Mouse (Mus musculus) neural tube, embryonic 13.5 days (tissue): ENCODE results near the gene Nt5c1a. TPM values are rescaled to one million over a fixed set of nuclear protein-coding genes. Genes with fewer than 3 reads are reported as not detected.

Experiments
- ATAC-seq: fragments of 200-750 bp; cut with Nextera tagmentation; 2 replicates; pipeline ENCODE4 v1.8.0; 2017; ENCODE audit warnings: low read depth, mild to moderate bottlenecking, moderate TSS enrichment, moderate library complexity
- H3K27ac ChIP-seq: fragments of 300-500 bp; sonication (generic); replicated peaks from 2 replicates; pipeline ENCODE4 v1.5.1; 2015; ENCODE audit warnings: moderate library complexity, mild to moderate bottlenecking, inconsistent platforms
- H3K27me3 ChIP-seq: fragments of 300-500 bp; sonication (generic); 2 replicates; pipeline ENCODE4 v1.6.1; 2015; ENCODE audit warnings: mild to moderate bottlenecking, inconsistent platforms
- H3K36me3 ChIP-seq: fragments of 300-500 bp; sonication (generic); 2 replicates; pipeline ENCODE4 v1.6.1; 2015; ENCODE audit warnings: mild to moderate bottlenecking, inconsistent platforms
- H3K4me1 ChIP-seq: fragments of 300-500 bp; sonication (generic); replicated peaks from 2 replicates; pipeline ENCODE4 v1.6.1; 2015; ENCODE audit warnings: inconsistent platforms
- H3K4me2 ChIP-seq: fragments of 300-500 bp; sonication (generic); 2 replicates; pipeline ENCODE4 v1.6.1; 2015; ENCODE audit warnings: inconsistent platforms, mild to moderate bottlenecking, moderate library complexity
- H3K4me3 ChIP-seq: fragments of 300-500 bp; sonication (generic); 2 replicates; pipeline ENCODE4 v1.5.1; 2015; ENCODE audit warnings: mild to moderate bottlenecking, inconsistent platforms
- H3K9ac ChIP-seq: fragments of 300-500 bp; sonication (generic); 2 replicates; pipeline ENCODE4 v1.6.1; 2015; ENCODE audit warnings: moderate library complexity, mild to moderate bottlenecking, inconsistent platforms
- H3K9me3 ChIP-seq: fragments of 300-500 bp; sonication (generic); 2 replicates; pipeline ENCODE4 v1.6.1; 2016; ENCODE audit warnings: inconsistent platforms
- WGBS: fragments of 180-500 bp; shearing (Covaris S2); methylation state at CpG from one replicate; pipeline ENCODE4 v1.1.7; 2015; 5-methylcytosine and 5-hydroxymethylcytosine counted together
- polyA plus RNA-seq: library from polyadenylated mRNA; unstranded; fragments of >200 nt; fragmentation: Nextera tagmentation; extraction: Ambion mirVana; gene quantifications from 2 replicates; pipeline ENCODE4 v1.2.1, GENCODE M21; 2015

Gene Nt5c1a
- polyA plus RNA-seq, 1 experiment from 2014 or later: not detected

DNA sequence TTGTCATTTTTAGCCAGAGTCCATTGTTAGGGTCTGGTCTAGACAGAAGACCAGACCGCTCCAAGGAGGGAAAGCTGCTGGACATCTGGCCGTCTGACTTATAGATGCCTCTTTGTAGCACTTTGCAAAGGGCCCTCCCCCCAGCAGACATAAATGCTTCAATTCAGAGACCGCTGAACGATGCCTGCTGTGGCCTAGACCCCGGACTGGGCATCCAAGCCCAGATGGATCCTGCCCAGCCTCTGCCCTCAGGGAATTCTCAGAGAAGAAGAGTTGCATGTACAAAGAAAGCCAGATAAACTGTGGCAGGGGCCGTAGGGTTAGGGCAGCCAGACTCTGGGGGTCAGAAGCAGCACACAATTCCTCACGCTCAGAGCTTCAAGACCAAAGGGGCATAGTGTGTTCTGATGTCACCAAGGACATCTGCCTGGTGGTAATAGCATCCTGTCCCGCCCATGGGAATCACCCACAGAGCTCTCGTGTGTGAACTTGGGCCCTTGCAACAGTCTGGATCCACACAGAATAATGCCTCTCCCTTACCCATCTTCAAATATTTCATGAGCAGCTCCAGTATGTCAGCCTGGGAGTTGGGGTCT is 34.6 kb downstream of the Nt5c1a start:
- peaks cover 78% of the 10 kb centered on the region for H3K27me3 ChIP-seq
- no peaks in the 10 kb centered on the region for H3K9me3 ChIP-seq
- 31% methylated on average over 9 of the region's 9 CpGs for WGBS
- no peak overlapping the region for H3K9ac ChIP-seq
- peak overlapping the region; percentile 49 for H3K27ac ChIP-seq
- peak overlapping the region; percentile 64 for H3K4me2 ChIP-seq
- peaks cover 44% of the 10 kb centered on the region for H3K4me1 ChIP-seq
- no peaks in the 10 kb centered on the region for H3K36me3 ChIP-seq
- H3K4me3 ChIP-seq: peak overlapping the region; percentile 39
- no peak for ATAC-seq

DNA sequence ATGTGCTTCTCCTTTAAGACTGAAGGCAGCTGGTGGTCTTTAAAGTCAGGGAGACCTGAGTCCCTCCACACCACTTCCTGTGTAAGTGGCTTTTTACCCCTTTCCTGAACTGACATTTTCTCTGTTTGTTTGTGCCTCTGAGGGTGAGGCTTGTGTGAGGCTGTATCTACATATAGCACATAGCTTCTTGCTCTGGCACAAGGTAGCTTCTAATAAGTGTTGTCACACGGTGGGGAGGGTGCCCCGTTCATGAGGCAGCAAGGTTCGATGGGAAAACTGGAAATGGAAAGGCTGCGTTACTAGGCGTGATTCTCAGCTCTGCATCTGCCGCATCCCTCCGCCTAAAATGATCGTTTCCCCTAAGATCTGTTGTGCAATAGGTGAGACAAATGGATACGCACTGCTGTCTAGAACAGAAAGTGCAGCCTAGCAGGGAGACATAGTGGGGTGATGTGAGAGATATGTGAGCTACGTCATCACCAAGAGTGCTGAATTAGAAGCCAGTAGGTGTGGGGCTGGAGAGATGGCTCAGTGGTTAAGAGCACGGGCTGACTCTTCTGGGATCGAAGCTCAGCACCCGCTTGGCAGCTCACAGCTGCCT is 35.2 kb downstream of the Nt5c1a start:
- H3K4me3 ChIP-seq: peak overlapping the region; percentile 39
- H3K27me3 ChIP-seq: peaks cover 76% of the 10 kb centered on the region
- no peak overlapping the region for H3K9ac ChIP-seq
- no peak for ATAC-seq
- no peaks in the 10 kb centered on the region for H3K36me3 ChIP-seq
- peak overlapping the region; percentile 49; the same call in 1 of the 2 replicates for H3K27ac ChIP-seq
- no peaks in the 10 kb centered on the region for H3K9me3 ChIP-seq
- peak overlapping the region; percentile 64 for H3K4me2 ChIP-seq
- peaks cover 44% of the 10 kb centered on the region for H3K4me1 ChIP-seq
- WGBS: 78% methylated on average over 13 of the region's 13 CpGs

DNA sequence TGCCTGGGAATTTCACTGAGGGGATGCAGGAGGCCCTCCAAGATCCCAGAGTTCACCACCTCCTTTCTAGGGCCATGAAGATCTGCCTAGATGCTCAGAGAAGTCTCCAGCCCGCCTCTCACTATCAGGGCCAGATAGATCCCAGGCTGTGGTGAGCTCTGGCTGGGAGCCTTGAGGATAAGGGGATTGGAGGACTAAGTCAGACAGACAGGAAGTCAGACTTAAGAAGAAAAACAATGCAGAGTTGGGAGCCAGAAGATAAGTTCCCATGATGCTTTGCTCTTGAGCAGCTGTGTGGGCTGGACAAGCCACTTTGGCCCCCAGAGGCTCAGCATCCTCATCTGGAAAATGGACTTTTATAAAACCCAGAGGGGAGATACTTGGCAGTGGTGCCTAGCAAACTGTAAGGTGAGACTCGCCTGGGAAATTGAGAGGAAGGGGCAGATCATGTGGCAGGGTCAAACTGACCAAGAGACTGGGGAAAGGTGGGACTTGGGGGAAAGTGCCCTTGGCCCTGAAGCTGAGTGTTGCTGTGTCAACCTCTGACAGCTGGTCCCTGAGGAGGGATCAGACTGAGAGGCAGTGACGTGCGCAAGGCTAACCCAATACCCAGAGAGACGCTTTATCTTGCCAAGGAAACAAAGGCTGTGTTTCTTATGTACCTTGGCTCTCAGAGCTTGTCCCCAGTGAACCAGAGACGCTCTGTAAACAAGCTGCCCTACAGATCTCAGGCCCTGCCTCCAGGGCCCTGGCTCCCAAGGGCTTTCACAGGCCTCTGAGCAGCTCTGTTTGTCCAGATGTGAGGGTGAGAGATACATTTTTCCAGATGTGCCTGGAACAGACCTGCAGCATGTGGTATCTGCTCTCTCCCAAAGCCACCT is 36.3 kb downstream of the Nt5c1a start:
- Histone ChIP-seq H3K27me3 (peaks cover 65% of the 10 kb centered on the region), H3K4me3 (no peak overlapping the region), H3K9me3 (no peaks in the 10 kb centered on the region), H3K9ac (no peak overlapping the region), H3K36me3 (no peaks in the 10 kb centered on the region), H3K4me1 (peaks cover 44% of the 10 kb centered on the region), H3K27ac (no peak overlapping the region), H3K4me2 (peak overlapping the region; percentile 64)
- WGBS: 70% methylated on average over 6 of the region's 6 CpGs
- no peak for ATAC-seq

DNA sequence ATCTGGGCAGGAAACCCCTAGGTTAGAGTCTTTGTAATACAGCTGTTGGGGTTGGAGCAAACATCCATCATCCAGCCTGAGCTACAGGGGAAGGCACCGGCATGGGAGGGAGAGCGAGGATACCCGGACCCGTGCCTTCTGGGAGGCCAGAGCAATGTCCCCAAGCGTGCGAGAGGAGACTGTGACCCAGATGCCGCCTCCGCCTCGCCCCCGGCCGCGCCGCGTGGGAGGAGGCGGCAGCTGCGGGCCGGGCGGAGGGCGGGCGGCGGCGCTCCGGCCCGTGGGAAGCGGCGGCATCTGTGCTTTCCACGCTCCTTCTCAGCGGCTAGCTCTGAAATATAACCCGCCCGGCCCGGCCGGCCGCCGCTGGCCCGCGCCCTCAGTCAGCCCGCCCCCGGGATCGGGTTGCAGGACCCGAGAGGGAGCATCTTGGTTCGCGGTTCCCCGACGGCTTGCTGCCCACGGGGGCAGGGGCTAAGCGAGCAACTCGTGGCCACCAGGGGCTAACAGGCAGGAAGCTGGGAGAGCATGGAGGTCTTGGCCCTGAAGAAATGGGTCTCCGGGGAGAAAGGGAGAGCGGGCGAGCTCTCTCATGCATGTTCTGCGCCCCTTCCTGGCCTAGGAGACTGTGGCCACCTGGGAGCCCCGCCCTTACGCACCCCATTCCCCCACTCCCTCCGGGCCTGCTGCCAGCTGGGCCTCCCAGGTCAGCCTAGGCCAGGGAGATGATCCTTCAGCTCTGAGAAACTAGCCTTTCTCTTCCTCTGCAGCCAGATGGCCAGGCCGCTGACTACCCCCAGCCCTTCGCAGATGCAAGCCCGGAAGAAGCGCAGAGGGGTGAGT is 38.3 kb downstream of the Nt5c1a start:
- Histone ChIP-seq H3K36me3 (no peaks in the 10 kb centered on the region), H3K4me2 (peak overlapping the region; percentile 60), H3K9me3 (no peaks in the 10 kb centered on the region), H3K4me1 (peaks cover 32% of the 10 kb centered on the region), H3K9ac (peak overlapping the region; percentile 64), H3K4me3 (peak overlapping the region; percentile 34), H3K27ac (peak overlapping the region; percentile 62), H3K27me3 (peaks cover 46% of the 10 kb centered on the region)
- ATAC-seq: peak; percentile 63; the same call in 1 of the 2 replicates
- WGBS: 3% methylated on average over 57 of the region's 58 CpGs

DNA sequence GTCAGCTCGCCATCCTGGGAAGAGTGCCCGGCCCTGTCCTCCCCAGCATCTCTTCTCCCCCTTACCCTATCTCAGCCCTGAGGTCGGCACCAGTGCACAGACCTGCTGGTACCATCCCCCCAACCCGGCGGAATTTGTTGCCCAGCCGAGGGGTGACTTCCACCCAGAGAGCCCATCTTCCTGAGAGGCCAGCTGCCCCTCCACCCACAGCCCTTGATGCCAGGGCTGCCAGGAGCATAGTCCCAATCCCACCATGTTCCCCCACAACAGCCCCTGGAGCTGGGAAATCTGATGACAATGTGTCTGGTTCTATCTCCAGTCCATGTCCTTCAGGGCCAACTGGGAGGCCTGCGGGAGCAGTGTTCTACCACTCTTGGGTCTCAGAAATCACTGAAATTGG is 44.9 kb downstream of the Nt5c1a start:
- H3K4me2 ChIP-seq: no peak overlapping the region
- H3K27ac ChIP-seq: no peak overlapping the region
- 0 out of 2 replicates have a peak, but pooled peaks cover 6% of the 10 kb centered on the region for H3K4me1 ChIP-seq
- no peaks in the 10 kb centered on the region for H3K9me3 ChIP-seq
- H3K4me3 ChIP-seq: no peak overlapping the region
- H3K9ac ChIP-seq: no peak overlapping the region
- ATAC-seq: no peak
- no peaks in the 10 kb centered on the region for H3K36me3 ChIP-seq
- no peaks in the 10 kb centered on the region for H3K27me3 ChIP-seq
- 85% methylated on average over 7 of the region's 7 CpGs for WGBS

DNA sequence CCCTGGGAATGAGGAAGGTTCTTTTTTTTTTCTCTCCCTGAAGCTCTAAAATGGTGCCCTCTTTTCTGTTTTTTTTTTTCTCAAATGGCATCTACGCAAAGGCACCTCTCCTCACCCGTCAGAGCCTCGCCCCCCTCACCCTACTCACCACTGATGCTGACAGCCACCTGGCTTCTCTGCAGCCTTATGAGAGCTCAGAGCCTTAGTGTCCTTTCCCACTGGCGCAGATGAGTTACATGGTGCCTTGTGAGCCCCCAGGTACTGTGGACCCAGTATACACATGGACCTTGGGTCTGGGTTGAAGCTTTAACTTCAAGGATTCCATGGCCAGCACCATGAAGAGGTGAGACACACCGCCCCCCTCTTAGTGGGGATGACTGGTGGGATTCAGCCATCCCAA is 45.3 kb downstream of the Nt5c1a start:
- no peaks in the 10 kb centered on the region for H3K9me3 ChIP-seq
- no peak for ATAC-seq
- H3K27ac ChIP-seq: no peak overlapping the region
- H3K4me2 ChIP-seq: no peak overlapping the region
- H3K4me1 ChIP-seq: 0 out of 2 replicates have a peak, but pooled peaks cover 6% of the 10 kb centered on the region
- 88% methylated on average over 5 of the region's 5 CpGs for WGBS
- H3K9ac ChIP-seq: no peak overlapping the region
- H3K4me3 ChIP-seq: no peak overlapping the region
- no peaks in the 10 kb centered on the region for H3K36me3 ChIP-seq
- no peaks in the 10 kb centered on the region for H3K27me3 ChIP-seq

DNA sequence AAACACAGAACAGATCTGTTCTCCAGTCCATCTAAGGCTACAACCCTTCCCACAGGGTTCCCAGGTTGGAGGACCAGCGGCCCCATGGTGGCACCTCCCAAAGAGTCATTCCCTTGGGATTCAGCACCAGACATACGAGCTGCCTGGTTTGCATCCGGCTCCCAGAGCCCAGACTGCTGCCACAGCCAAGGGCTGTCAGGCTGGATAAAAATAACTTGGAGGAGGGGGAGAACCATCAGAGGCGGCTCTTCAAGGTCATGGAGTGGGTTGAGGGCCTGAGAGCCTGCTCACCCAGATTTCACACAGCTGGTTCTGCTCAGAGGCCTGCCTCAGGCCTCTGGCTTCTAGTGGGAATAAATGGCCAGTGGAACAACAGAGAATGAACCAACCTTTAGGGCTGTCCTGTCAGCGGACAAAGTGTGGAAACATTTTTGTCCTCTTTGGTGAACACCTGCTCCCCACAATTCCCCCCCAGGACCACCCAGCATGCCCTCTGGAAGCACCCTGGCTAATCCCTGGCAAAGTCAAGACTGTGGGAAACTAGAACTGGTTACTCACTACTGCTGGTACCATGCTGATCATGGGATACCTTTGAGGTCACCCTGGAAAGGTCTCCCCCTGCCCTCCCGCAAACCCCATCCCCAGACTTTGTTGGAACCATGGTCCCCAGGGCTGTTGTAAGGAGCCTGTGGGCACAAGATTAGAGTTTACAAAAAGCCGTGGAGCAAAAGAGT is 46.0 kb downstream of the Nt5c1a start:
- ATAC-seq: no peak

DNA sequence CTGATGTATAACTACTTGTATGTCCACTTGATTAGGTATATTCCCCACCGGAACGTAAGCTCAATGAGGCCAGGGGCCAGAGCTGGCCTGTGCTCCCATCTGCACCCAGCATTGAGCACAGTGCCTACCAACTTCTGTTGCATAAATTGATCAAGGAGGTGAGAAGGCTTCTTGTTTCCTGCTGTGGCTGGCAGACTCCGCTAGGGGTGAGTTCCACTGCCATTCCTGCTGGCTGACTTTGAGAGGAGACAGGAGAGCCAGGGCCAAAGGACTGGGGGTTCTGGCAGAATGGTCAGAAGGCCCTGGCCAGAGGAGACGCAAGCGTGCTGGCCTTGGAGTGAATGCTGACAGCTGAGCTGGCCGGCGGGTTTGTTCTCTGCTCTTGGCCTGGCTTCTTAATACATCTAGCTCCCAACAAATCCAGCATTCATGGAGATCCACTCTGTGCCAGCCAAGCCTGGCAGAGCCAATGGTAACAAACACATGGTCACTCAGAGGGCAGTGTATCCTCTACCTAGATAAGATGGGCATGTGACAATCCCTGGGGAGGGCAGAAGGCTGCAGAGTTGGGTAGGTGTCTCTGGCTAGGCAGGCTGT is 47.8 kb downstream of the Nt5c1a start:
- Histone ChIP-seq H3K27ac (no peak overlapping the region), H3K9ac (no peak overlapping the region), H3K9me3 (no peaks in the 10 kb centered on the region), H3K27me3 (no peaks in the 10 kb centered on the region), H3K36me3 (no peaks in the 10 kb centered on the region), H3K4me1 (peaks cover 16% of the 10 kb centered on the region; the same call in 1 of the 2 replicates), H3K4me3 (no peak overlapping the region), H3K4me2 (no peak overlapping the region)
- WGBS: 80% methylated on average over 7 of the region's 7 CpGs
- ATAC-seq: no peak

More for the DNA sequence above, 46.0 kb downstream of the Nt5c1a start:
- H3K4me3 ChIP-seq: no peak overlapping the region
- H3K4me2 ChIP-seq: no peak overlapping the region
- H3K36me3 ChIP-seq: no peaks in the 10 kb centered on the region
- H3K27ac ChIP-seq: no peak overlapping the region; the same call in 1 of the 2 replicates
- H3K4me1 ChIP-seq: peaks cover 12% of the 10 kb centered on the region; the same call in 1 of the 2 replicates
- no peaks in the 10 kb centered on the region for H3K27me3 ChIP-seq
- WGBS: 68% methylated on average over 7 of the region's 7 CpGs
- H3K9me3 ChIP-seq: no peaks in the 10 kb centered on the region
- no peak overlapping the region for H3K9ac ChIP-seq

DNA sequence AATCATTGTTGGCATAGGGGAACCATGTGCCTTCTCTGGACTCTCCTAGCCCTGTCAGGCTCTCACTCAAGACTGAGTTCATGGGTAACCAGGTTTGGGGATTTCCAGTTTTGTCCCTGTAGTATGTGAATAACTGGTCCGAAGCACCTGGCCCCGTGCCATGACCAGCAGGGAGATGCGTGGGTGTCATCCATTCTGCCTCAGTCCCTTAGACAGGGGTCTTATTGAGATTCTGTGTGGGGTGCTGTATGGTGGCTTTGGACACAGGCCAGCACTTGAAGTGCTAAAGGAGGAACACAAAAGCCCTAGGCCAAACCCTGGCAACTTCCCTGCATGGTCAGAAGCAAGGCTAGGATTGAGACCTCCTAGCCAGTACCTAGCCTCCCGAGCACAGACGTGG is 50.9 kb downstream of the Nt5c1a start:
- Histone ChIP-seq H3K9me3 (no peaks in the 10 kb centered on the region), H3K36me3 (no peaks in the 10 kb centered on the region), H3K27me3 (no peaks in the 10 kb centered on the region), H3K27ac (no peak overlapping the region), H3K4me2 (no peak overlapping the region), H3K4me1 (peaks cover 15% of the 10 kb centered on the region; the same call in 1 of the 2 replicates), H3K9ac (no peak overlapping the region), H3K4me3 (no peak overlapping the region)
- ATAC-seq: no peak
- 63% methylated on average over 5 of the region's 5 CpGs for WGBS

DNA sequence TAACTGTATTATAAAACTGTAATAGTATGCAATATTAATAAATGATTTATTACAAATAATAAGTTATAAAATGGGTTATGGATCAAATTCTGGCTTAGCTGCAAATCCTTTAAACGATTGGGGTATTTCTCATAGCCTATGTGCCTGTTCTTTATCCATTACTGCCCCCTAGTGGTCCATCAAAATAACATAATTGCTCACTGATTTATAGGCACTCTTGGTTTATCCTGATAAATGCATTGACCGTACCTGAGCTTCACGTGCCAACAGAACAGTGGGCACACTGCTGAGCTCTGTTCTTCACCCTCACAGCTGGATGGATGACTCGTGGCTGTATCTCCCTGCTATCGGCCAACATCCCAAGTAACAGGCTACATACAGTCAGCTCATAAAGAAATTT is 53.3 kb downstream of the Nt5c1a start:
- Histone ChIP-seq H3K4me3 (no peak overlapping the region), H3K9me3 (no peaks in the 10 kb centered on the region), H3K4me1 (peaks cover 9% of the 10 kb centered on the region; the same call in 1 of the 2 replicates), H3K27ac (no peak overlapping the region), H3K36me3 (no peaks in the 10 kb centered on the region), H3K4me2 (no peak overlapping the region), H3K27me3 (no peaks in the 10 kb centered on the region), H3K9ac (no peak overlapping the region)
- 17% methylated on average over 5 of the region's 5 CpGs for WGBS
- ATAC-seq: peak; percentile 69
